Mouse (Mus musculus): ENCODE measurements around the gene Catsper4. TPM values are rescaled to one million over a fixed set of nuclear protein-coding genes. Genes with fewer than 3 reads are reported as not detected.

Catsper4 gene
- polyA plus RNA-seq, 1 experiment from 2014 or later: not detected

DNA sequence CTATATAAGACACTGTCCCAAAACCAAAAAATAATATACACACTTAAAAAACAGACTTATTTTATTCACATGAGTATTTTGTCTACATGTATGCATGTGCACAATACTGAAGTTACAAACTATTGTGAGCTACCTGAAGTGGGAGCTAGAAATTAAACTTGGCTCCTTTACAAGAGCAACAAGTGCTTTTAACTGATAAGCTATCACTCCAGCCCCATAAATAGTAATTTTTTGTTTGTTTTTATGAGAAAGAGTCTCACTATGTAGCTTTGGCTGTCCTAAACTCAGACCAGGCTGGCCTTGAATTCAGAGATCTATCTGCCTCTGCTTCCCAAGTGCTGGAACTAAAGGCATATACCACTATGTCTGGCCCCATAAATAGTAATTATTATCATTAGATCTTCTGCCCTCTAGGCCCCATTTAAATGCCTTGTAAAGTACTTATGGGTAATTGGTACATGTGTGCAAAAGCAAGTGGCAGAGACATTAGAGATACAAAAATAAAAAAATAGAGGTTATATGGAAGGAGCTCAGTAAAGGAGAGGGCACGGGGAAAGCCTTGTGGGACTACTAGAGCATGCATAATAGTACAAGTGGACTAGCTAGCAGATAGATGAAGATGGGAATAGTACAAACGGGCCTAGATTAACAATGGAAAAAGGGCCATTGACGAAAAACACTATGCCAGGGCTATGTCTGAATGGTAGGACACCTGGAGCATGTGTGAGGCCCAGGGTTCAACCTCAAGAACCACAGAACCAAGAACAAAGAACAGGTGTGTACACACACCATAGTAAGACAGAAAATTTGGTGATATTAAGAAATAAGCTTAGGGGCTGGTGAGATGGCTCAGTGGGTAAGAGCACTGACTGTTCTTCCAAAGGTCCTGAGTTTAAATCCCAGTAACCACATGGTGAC is 61.4 kb downstream of the Catsper4 start:
- peaks cover 45% of the 10 kb centered on the region for H3K36me3 ChIP-seq
- peaks cover 27% of the 10 kb centered on the region for H3K4me1 ChIP-seq
- H3K27me3 ChIP-seq (replicated peaks): no peaks in the 10 kb centered on the region
- peak overlapping the region; percentile 44 for H3K4me2 ChIP-seq
- H3K27ac ChIP-seq: peak overlapping the region; percentile 80
- ATAC-seq: peak; percentile 76
- no peaks in the 10 kb centered on the region for H3K9me3 ChIP-seq (replicated peaks)
- H3K4me3 ChIP-seq: 0 out of 2 replicates have a peak overlapping the region, but pooled peaks have one; percentile 3
- WGBS (ENCODE audit: insufficient replicate concordance): 75% methylated on average over 3 of the region's 3 CpGs
- 0 out of 2 replicates have a peak overlapping the region, but pooled peaks have one; percentile 35 for H3K9ac ChIP-seq

- Histone ChIP-seq H3K9ac (peak overlapping the region; percentile 35; the same call in 1 of the 2 replicates), H3K4me2 (peak overlapping the region; percentile 44), H3K27me3 (replicated peaks) (no peaks in the 10 kb centered on the region), H3K4me1 (peaks cover 27% of the 10 kb centered on the region), H3K36me3 (peaks cover 37% of the 10 kb centered on the region), H3K9me3 (replicated peaks) (no peaks in the 10 kb centered on the region), H3K4me3 (no peak overlapping the region), H3K27ac (peak overlapping the region; percentile 80)
- ATAC-seq: peak; percentile 66; the same call in 1 of the 2 replicates
- 26% methylated on average over 6 of the region's 6 CpGs for WGBS (ENCODE audit: insufficient replicate concordance)
Measured at GRCm38 (mm10) chr4:134165024-134165423, 62.2 kb downstream of the Catsper4 start.

- Histone ChIP-seq H3K27ac (peak overlapping the region; percentile 80), H3K9me3 (replicated peaks) (no peaks in the 10 kb centered on the region), H3K4me3 (no peak overlapping the region), H3K36me3 (peaks cover 35% of the 10 kb centered on the region), H3K4me2 (peak overlapping the region; percentile 44), H3K4me1 (peaks cover 27% of the 10 kb centered on the region), H3K27me3 (replicated peaks) (no peaks in the 10 kb centered on the region), H3K9ac (no peak overlapping the region)
- WGBS (ENCODE audit: insufficient replicate concordance): 79% methylated on average over 5 of the region's 6 CpGs
- no peak for ATAC-seq
Measured at GRCm38 (mm10) chr4:134164591-134164990, 62.6 kb downstream of the Catsper4 start.

Other genes starting within 250 kb of the Catsper4 start
- 24.5 and 25.6 TPM in 2 replicates for gene Dhdds, start 226.5 kb downstream of the Catsper4 start, polyA plus RNA-seq (2016; fragmentation: Nextera tagmentation; extraction: Ambion mirVana)
- gene Lin28a, start 208.5 kb downstream of the Catsper4 start, polyA plus RNA-seq (2016; fragmentation: Nextera tagmentation; extraction: Ambion mirVana): 4.2 and 5.8 TPM in 2 replicates
- not detected in 2 replicates for gene Zfp683, start 173.5 kb downstream of the Catsper4 start, polyA plus RNA-seq (2016; fragmentation: Nextera tagmentation; extraction: Ambion mirVana)
- 0.71 and 0.82 TPM in 2 replicates for gene Crybg2, start 166.6 kb downstream of the Catsper4 start, polyA plus RNA-seq (2016; fragmentation: Nextera tagmentation; extraction: Ambion mirVana)
- gene Cd52, start 132.3 kb downstream of the Catsper4 start, polyA plus RNA-seq (2016; fragmentation: Nextera tagmentation; extraction: Ambion mirVana): 18.5 and 21.5 TPM in 2 replicates
- 3.4 and 3.7 TPM in 2 replicates for gene Ubxn11, start 124.8 kb downstream of the Catsper4 start, polyA plus RNA-seq (2016; fragmentation: Nextera tagmentation; extraction: Ambion mirVana)
- 187 and 205 TPM in 2 replicates for gene Sh3bgrl3, start 98.6 kb downstream of the Catsper4 start, polyA plus RNA-seq (2016; fragmentation: Nextera tagmentation; extraction: Ambion mirVana)
- gene Cep85, start 40.3 kb downstream of the Catsper4 start, polyA plus RNA-seq (2016; fragmentation: Nextera tagmentation; extraction: Ambion mirVana): 37.5 and 38.0 TPM in 2 replicates
- gene Gm7534, start 24.4 kb downstream of the Catsper4 start, polyA plus RNA-seq (2016; fragmentation: Nextera tagmentation; extraction: Ambion mirVana): not detected in 2 replicates
- gene Cnksr1, start 11.0 kb upstream of the Catsper4 start, polyA plus RNA-seq (2016; fragmentation: Nextera tagmentation; extraction: Ambion mirVana): 0.19 TPM in 1 of 2 replicates, not detected in the other
- gene E130218I03Rik, start 16.3 kb upstream of the Catsper4 start, polyA plus RNA-seq (2016; fragmentation: Nextera tagmentation; extraction: Ambion mirVana): 0.30 and 0.48 TPM in 2 replicates
- 15.7 and 16.5 TPM in 2 replicates for gene Zfp593, start 18.2 kb upstream of the Catsper4 start, polyA plus RNA-seq (2016; fragmentation: Nextera tagmentation; extraction: Ambion mirVana)
- not detected in 2 replicates for gene Gm30191, start 19.6 kb upstream of the Catsper4 start, polyA plus RNA-seq (2016; fragmentation: Nextera tagmentation; extraction: Ambion mirVana)
- 1.5 and 1.8 TPM in 2 replicates for gene Grrp1, start 26.7 kb upstream of the Catsper4 start, polyA plus RNA-seq (2016; fragmentation: Nextera tagmentation; extraction: Ambion mirVana)
- 14.9 and 16.4 TPM in 2 replicates for gene Pdik1l, start 60.5 kb upstream of the Catsper4 start, polyA plus RNA-seq (2016; fragmentation: Nextera tagmentation; extraction: Ambion mirVana)
- gene Trim63, start 87.7 kb upstream of the Catsper4 start, polyA plus RNA-seq (2016; fragmentation: Nextera tagmentation; extraction: Ambion mirVana): 0.20 and 0.23 TPM in 2 replicates
- gene Slc30a2, start 115.8 kb upstream of the Catsper4 start, polyA plus RNA-seq (2016; fragmentation: Nextera tagmentation; extraction: Ambion mirVana): not detected in 2 replicates
- 0.25 and 0.36 TPM in 2 replicates for gene Extl1, start 156.5 kb upstream of the Catsper4 start, polyA plus RNA-seq (2016; fragmentation: Nextera tagmentation; extraction: Ambion mirVana)
- 4.7 and 5.2 TPM in 2 replicates for gene Pafah2, start 168.9 kb upstream of the Catsper4 start, polyA plus RNA-seq (2016; fragmentation: Nextera tagmentation; extraction: Ambion mirVana)
- 558 and 570 TPM in 2 replicates for gene Stmn1, start 240.9 kb upstream of the Catsper4 start, polyA plus RNA-seq (2016; fragmentation: Nextera tagmentation; extraction: Ambion mirVana)